Mouse (Mus musculus) CH12.LX (cell line): ENCODE measurements around the gene Adam1a. TPM values are rescaled to one million over a fixed set of nuclear protein-coding genes. Genes with fewer than 3 reads are reported as not detected.
A peak's percentile ranks its signal among the peaks of the same experiment; 100 is the strongest.

Experiments
- DNase-seq: peaks from one replicate; pipeline ENCODE4 v3.0.0-alpha.2; 2013; ENCODE audit errors: extremely low read depth
- H3K27ac ChIP-seq: 2 replicates; pipeline ENCODE4 v1.5.1; 2012; ENCODE audit warnings: low read depth, mild to moderate bottlenecking, control low read depth, moderate library complexity; ENCODE audit not compliant: insufficient read depth
- H3K27me3 ChIP-seq: replicated peaks from 2 replicates; pipeline ENCODE3; 2012; ENCODE audit warnings: inconsistent platforms
- H3K36me3 ChIP-seq, 2 experiments: replicated peaks in 1 of 2; 2 replicates each; pipeline versions ENCODE3 to v1.6.1; 2012; ENCODE audit warnings: inconsistent platforms in 1 of 2, low read length in 1 of 2, mild to moderate bottlenecking in 1 of 2, mixed read lengths in 1 of 2, moderate library complexity in 1 of 2; ENCODE audit not compliant: control insufficient read depth in 1 of 2, insufficient read depth in 1 of 2
- H3K4me1 ChIP-seq, 2 experiments: 2 replicates each; pipeline ENCODE4 v1.6.1; 2012; ENCODE audit warnings: inconsistent platforms in 1 of 2, moderate library complexity in 1 of 2; ENCODE audit not compliant: insufficient read depth in 2 of 2, control insufficient read depth in 1 of 2
- H3K4me2 ChIP-seq: 2 replicates; pipeline ENCODE4 v1.6.1; 2012; ENCODE audit warnings: low read depth, mild to moderate bottlenecking, control low read depth; ENCODE audit not compliant: poor library complexity, insufficient read depth, severe bottlenecking
- H3K4me3 ChIP-seq, 3 experiments: fragments of 150-350 bp in 1 of 3; sonication (generic) in 1 of 3; replicated peaks in 1 of 3; 2 replicates each; pipeline versions ENCODE3 to v1.5.1; 2011 to 2012; ENCODE audit warnings: low read depth in 2 of 3, low read length in 2 of 3, mild to moderate bottlenecking in 2 of 3, moderate library complexity in 2 of 3, control low read depth in 1 of 3, improper control_type of control experiment in 1 of 3, inconsistent platforms in 1 of 3, mixed read lengths in 1 of 3; ENCODE audit not compliant: poor library complexity in 1 of 3
- H3K79me2 ChIP-seq: replicated peaks from 2 replicates; pipeline ENCODE4 v1.6.1; 2012; ENCODE audit warnings: mild to moderate bottlenecking, moderate library complexity; ENCODE audit not compliant: control insufficient read depth, poor library complexity, insufficient read depth, severe bottlenecking; ENCODE audit errors: extremely low read depth
- H3K9ac ChIP-seq: 2 replicates; pipeline ENCODE4 v1.6.1; 2012; ENCODE audit warnings: low read depth, mild to moderate bottlenecking, control low read depth, moderate library complexity; ENCODE audit not compliant: insufficient read depth
- H3K9me3 ChIP-seq: replicated peaks from 2 replicates; pipeline ENCODE3; 2012; ENCODE audit warnings: low read length, inconsistent platforms, mixed read lengths
- BHLHE40 ChIP-seq: IDR thresholded peaks from 2 replicates; pipeline ENCODE4 v1.6.1; 2011; ENCODE audit warnings: mild to moderate bottlenecking, low read depth, low read length, improper control_type of control experiment
- CTCF ChIP-seq, 2 experiments: IDR thresholded peaks in 1 of 2; conservative IDR thresholded peaks in 1 of 2; 2 replicates each; pipeline ENCODE4 v1.5.1; 2011 to 2012; ENCODE audit warnings: low read depth in 2 of 2, low read length in 2 of 2, improper control_type of control experiment in 1 of 2, inconsistent platforms in 1 of 2, mild to moderate bottlenecking in 1 of 2, moderate library complexity in 1 of 2
- ETS1 ChIP-seq: conservative IDR thresholded peaks from 2 replicates; pipeline ENCODE4 v1.6.1; 2012; ENCODE audit warnings: low read depth, mild to moderate bottlenecking, inconsistent platforms, low read length, improper control_type of control experiment, moderate library complexity
- GABPA ChIP-seq: IDR thresholded peaks from 2 replicates; pipeline ENCODE4 v1.6.1; 2012; ENCODE audit warnings: low read depth, low read length, improper control_type of control experiment, inconsistent platforms; ENCODE audit not compliant: insufficient replicate concordance
- JUND ChIP-seq: conservative IDR thresholded peaks from 2 replicates; pipeline ENCODE4 v1.6.1; 2011; ENCODE audit warnings: low read depth, low read length, improper control_type of control experiment
- KAT2A ChIP-seq: IDR thresholded peaks from 2 replicates; pipeline ENCODE4 v1.6.1; 2012; ENCODE audit warnings: low read length, improper control_type of control experiment, inconsistent platforms; ENCODE audit not compliant: insufficient replicate concordance
- MAFK ChIP-seq: IDR thresholded peaks from 2 replicates; pipeline ENCODE4 v1.6.1; 2011; ENCODE audit warnings: low read length, improper control_type of control experiment; ENCODE audit not compliant: insufficient replicate concordance
- MAZ ChIP-seq: IDR thresholded peaks from 2 replicates; pipeline ENCODE4 v1.6.1; 2012; ENCODE audit warnings: low read depth, mild to moderate bottlenecking, inconsistent platforms, low read length, improper control_type of control experiment, moderate library complexity
- NRF1 ChIP-seq: IDR thresholded peaks from 2 replicates; pipeline ENCODE4 v1.6.1; 2014; ENCODE audit warnings: low read depth, mild to moderate bottlenecking, inconsistent platforms, low read length, improper control_type of control experiment, moderate library complexity
- POLR2A ChIP-seq: IDR thresholded peaks from 2 replicates; pipeline ENCODE4 v1.6.1; 2011; ENCODE audit warnings: low read depth, mild to moderate bottlenecking, improper control_type of control experiment, low read length
- POLR2AphosphoS2 ChIP-seq: IDR thresholded peaks from 2 replicates; pipeline ENCODE4 v1.6.1; 2011; ENCODE audit warnings: low read depth, low read length, improper control_type of control experiment
- RAD21 ChIP-seq: IDR thresholded peaks from 2 replicates; pipeline ENCODE4 v1.6.1; 2011; ENCODE audit warnings: low read depth, mild to moderate bottlenecking, low read length, improper control_type of control experiment, moderate library complexity
- RCOR1 ChIP-seq: conservative IDR thresholded peaks from 2 replicates; pipeline ENCODE4 v1.6.1; 2012; ENCODE audit warnings: low read depth, mild to moderate bottlenecking, inconsistent platforms, low read length, improper control_type of control experiment
- SIN3A ChIP-seq: IDR thresholded peaks from 2 replicates; pipeline ENCODE4 v1.6.1; 2012; ENCODE audit warnings: low read length, improper control_type of control experiment, inconsistent platforms
- SMC3 ChIP-seq: IDR thresholded peaks from 2 replicates; pipeline ENCODE4 v1.6.1; 2011; ENCODE audit warnings: low read depth, low read length, improper control_type of control experiment
- TBP ChIP-seq: conservative IDR thresholded peaks from 2 replicates; pipeline ENCODE4 v1.6.1; 2011; ENCODE audit warnings: low read depth, low read length, improper control_type of control experiment
- UBTF ChIP-seq: IDR thresholded peaks from 2 replicates; pipeline ENCODE4 v1.6.1; 2012; ENCODE audit warnings: low read depth, mild to moderate bottlenecking, inconsistent platforms, low read length, improper control_type of control experiment, moderate library complexity
- ZC3H11A ChIP-seq: IDR thresholded peaks from 2 replicates; pipeline ENCODE4 v1.6.1; 2012; ENCODE audit warnings: low read depth, mild to moderate bottlenecking, inconsistent platforms, low read length, improper control_type of control experiment
- ZKSCAN1 ChIP-seq: IDR thresholded peaks from 2 replicates; pipeline ENCODE4 v1.6.1; 2012; ENCODE audit warnings: low read depth, inconsistent platforms, low read length, improper control_type of control experiment, borderline replicate concordance
- ZMIZ1 ChIP-seq: IDR thresholded peaks from 2 replicates; pipeline ENCODE4 v1.6.1; 2012; ENCODE audit warnings: low read depth, mild to moderate bottlenecking, inconsistent platforms, low read length, improper control_type of control experiment
- dilution Hi-C: fragments of 300-500 bp; cut with MboI; formaldehyde crosslinking; loops from 2 replicates; pipeline ENCODE4 v1.14.3; 2020; ENCODE audit warnings: low sequenced_read_pairs; ENCODE audit not compliant: extremely low pct_unique_long_range_greater_than_20kb, extremely low pct_ligation_motif_present
- in situ Hi-C: fragments of 300-500 bp; cut with MboI; formaldehyde crosslinking; loops from 3 replicates; pipeline ENCODE4 v1.14.3; 2019; ENCODE audit warnings: low sequenced_read_pairs, low pct_ligation_motif_present, low pct_unique_long_range_greater_than_20kb, mixed read lengths
- polyA plus RNA-seq: library from polyadenylated mRNA; unstranded; fragments of >175 nt; gene quantifications from 2 replicates; pipeline ENCODE4 v1.2.1, GENCODE M21; 2012; ENCODE audit warnings: low read depth; ENCODE audit not compliant: insufficient read length
- total RNA-seq, 2 experiments: library from RNA; depleted of rRNA; stranded (reverse); fragments of 300-350 nt in 1 of 2; fragments of >200 nt in 1 of 2; gene quantifications; 2 replicates each; pipeline ENCODE4 v1.2.3; 2012 to 2014

The Adam1a gene
- total and polyA plus RNA-seq, 3 experiments = 1.2 to 1.6 (median 1.3) TPM

DNA sequence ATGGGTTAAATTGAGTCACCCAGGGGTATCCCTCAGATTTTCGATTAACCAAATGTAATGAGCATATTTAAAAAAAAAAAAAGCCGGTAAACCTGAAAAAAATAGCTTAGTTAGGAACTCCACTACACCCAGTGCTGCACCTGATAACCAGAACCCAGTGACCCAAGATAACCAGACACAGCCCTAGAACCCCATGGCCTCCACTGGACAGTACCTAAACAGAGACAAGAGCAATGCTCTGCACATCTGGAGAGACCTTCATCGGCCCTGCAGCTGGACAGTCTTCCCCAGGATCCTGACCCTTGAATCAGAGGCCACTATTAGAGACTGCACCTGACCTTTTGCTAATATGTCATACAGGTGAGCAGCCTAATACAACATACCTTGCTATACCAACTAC lies 1.8 kb upstream of the Adam1a start:
- Histone ChIP-seq H3K4me3 (no peak overlapping the region), H3K27me3 (no peaks in the 10 kb centered on the region), H3K9me3 (no peaks in the 10 kb centered on the region), H3K9ac (no peak overlapping the region), H3K79me2 (peaks cover 30% of the 10 kb centered on the region), H3K36me3 (peaks cover 0 to 19% of the 10 kb centered on the region in 2 experiments), H3K4me2 (no peak overlapping the region), H3K27ac (no peak overlapping the region), H3K4me1 (peaks cover 0 to 33% of the 10 kb centered on the region in 2 experiments; a peak in 2 of 4 replicates)
- in situ Hi-C loops (no loop called here), dilution Hi-C loops (no loop called here)
- TF ChIP-seq TBP (no peak), SIN3A (no peak), ZMIZ1 (no peak), SMC3 (no peak), MAFK (no peak), MAZ (no peak), POLR2AphosphoS2 (no peak), CTCF (conservative IDR thresholded peaks at IDR 0.05 in 1 of 2, IDR thresholded peaks at IDR 0.05 in 1 of 2; ENCODE audit: low read depth in 2 of 2, low read length in 2 of 2) (no peak), KAT2A (no peak), NRF1 (no peak), ETS1 (no peak), UBTF (no peak), ZKSCAN1 (no peak), GABPA (no peak), BHLHE40 (no peak), RCOR1 (no peak), RAD21 (no peak), POLR2A (no peak), JUND (no peak), ZC3H11A (no peak)
- no peak for DNase-seq

DNA sequence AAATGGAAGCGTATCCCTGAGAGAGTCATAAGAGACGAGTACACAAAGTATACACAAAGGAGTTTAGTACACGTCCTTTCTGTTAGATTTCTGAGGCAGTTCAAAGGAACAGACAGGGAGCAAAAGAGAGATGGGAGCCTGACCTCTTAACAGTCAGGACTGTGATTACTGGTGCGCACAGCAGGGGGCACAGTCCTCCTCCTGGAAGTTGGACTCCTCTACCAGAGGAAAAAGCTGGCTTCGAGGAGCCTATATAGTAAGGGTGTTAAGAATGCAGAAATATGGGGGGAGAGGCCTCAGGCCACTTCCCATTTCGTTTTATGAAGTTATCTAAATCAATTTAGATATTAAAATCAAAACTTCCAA lies 1.2 kb upstream of the Adam1a start:
- TF ChIP-seq SMC3 (peak; percentile 69), RAD21 (peak; percentile 51), JUND (no peak), CTCF (conservative IDR thresholded peaks at IDR 0.05 in 1 of 2, IDR thresholded peaks at IDR 0.05 in 1 of 2; ENCODE audit: low read depth in 2 of 2, low read length in 2 of 2) (peak in 1 of 2 experiments; percentile 78; a peak in 2 of 4 replicates), GABPA (no peak)
- in situ Hi-C loops = no loop called here
- H3K9me3 ChIP-seq = no peaks in the 10 kb centered on the region
- dilution Hi-C loops = no loop called here
- H3K4me2 ChIP-seq = peak overlapping the region; percentile 26
- DNase-seq = peak; percentile 65
- H3K27me3 ChIP-seq = no peaks in the 10 kb centered on the region
- peak overlapping the region; percentile 45 for H3K9ac ChIP-seq
- peaks cover 0 to 19% of the 10 kb centered on the region in 2 experiments for H3K36me3 ChIP-seq
- peak overlapping the region; percentile 76 to 100 (median 96) for H3K4me3 ChIP-seq
- peaks cover 31% of the 10 kb centered on the region for H3K79me2 ChIP-seq
- H3K27ac ChIP-seq = no peak overlapping the region
- H3K4me1 ChIP-seq = peaks cover 0 to 34% of the 10 kb centered on the region in 2 experiments; a peak in 2 of 4 replicates
